Mouse (Mus musculus): ENCODE measurements around the gene Mars2. TPM values are rescaled to one million over a fixed set of nuclear protein-coding genes. Genes with fewer than 3 reads are reported as not detected.

The Mars2 gene
- total RNA-seq (2015; ENCODE audit: low replicate concordance) (2.1 and 2.3 TPM in 2 replicates), total RNA-seq (2017; ENCODE audit: low replicate concordance) (1.7 and 2.0 TPM in 2 replicates)

DNA sequence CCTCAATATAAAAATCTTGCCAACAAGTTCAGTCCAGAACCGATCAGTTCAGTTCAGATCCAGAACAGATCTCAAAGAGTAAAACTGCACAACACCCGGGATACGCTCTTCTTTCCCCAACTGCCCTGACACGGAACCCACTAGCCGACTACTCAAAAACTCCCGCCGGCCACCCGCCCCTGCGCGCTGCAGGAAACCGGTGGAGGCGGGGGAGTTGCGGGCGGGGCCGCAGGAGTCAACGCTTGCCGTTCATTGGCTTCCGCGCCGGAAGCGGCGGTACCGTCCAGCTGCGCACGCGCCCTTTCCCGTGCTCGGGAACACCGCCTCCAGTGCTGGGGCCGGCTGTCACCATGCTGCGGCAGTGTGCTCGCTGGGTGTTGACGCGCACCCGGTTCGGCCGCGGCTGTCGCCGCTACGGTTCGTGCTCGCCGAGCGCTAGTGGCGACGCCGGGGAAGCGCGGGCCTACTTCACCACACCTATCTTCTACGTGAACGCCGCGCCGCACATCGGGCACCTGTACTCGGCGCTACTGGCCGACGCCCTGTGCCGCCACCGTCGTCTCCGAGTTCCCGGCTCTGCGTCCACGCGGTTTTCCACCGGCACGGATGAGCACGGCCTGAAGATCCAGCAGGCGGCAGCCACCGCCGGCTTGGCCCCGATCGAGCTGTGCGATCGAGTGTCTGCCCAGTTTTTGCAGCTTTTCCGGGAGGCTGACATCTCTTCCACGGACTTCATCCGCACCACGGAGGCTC, at the start of gene Mars2:
TSS of gene Mars2 (plus strand) at position 288 of the 753 bp plus-strand sequence.
- peak; percentile 94 for ATAC-seq (replicated peaks; ENCODE audit: low FRiP score, poor library complexity, severe bottlenecking)

- ATAC-seq (replicated peaks; ENCODE audit: low FRiP score, poor library complexity, severe bottlenecking) = no peak
Measured at GRCm38 (mm10) chr1:55192015-55192414, 45.0 kb upstream of the Mars2 start.

DNA sequence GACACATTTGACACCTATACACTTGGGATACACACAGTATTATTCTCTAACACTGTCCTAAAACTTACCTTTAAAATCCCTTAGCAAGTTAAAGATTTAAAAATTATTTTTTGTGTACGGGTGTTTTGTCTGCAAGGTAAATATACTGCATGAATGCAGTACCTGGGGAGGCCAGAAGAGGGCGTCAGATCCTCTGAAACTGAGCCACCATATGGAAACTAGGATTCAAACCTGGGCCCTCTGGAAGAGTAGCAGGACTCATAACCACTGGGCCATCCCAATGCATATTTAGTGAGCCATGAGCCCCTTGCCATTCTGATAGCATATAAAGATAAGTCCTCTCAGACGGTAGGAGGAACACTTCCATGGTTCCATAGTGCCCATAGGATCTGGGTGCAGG, 44.2 kb upstream of the Mars2 start:
- ATAC-seq (replicated peaks; ENCODE audit: low FRiP score, poor library complexity, severe bottlenecking) = 0 out of 2 replicates have a peak, but pooled peaks have one; percentile 20

DNA sequence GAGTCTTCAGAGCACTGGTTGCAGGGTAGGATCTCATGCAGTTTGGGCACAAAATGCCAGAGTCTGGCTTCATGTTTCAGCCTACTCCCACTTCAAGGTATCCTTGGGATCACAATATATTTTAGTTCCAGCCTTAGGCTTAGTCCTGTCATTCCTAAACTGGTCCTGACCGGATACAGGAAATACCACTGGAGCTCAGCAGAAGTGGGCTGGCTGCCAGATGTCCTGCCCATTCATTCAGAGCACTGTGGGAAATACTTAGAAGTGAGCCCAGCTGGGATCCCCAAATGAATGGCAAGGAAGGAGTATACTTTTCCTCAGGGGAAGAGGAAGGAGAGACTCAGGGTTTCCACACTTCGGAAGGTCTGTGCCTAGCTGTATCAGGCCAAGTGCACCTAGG, 43.7 kb upstream of the Mars2 start:
- 0 out of 2 replicates have a peak, but pooled peaks have one; percentile 7 for ATAC-seq (replicated peaks; ENCODE audit: low FRiP score, poor library complexity, severe bottlenecking)

DNA sequence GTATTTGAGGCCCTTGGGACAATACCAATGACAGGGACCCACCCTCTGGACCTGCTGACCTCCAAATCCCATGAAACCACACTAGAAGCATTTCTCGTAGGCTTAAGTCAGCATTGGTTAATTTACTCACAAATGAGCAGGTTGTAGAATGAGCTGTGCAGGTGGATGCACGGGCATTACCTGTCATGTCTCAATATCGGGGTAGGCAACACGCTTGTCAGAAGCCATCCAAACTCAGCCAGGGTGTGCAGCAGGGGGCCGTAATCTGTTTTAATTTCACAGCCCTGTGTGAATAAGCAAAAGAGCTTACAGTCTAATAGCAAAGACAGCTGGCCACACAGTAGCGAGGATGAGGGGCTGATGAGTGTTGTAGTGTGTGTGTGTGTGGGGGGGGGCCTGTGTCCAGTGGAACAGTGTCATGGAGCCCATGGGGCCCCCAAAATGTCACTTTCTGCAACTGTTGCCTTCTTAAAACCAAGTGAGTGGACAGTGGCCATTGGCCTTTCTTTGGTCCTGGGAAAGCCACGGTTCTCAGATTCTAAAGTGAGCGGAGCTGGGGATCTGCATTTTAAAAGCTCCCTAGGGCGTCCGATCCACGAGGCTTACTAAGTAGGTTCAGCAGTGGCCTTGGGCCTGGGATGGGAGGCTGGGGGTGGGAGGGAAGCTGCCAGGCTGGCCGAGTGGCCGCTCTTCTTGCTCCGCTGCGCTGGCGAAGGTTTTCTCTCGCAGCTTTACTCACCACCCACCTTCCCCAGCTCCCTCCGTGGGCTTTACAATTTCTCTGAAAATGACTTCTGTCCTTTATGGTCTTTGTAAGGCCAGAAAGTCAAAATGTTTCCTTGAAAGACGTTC, 42.7 kb upstream of the Mars2 start:
- ATAC-seq (replicated peaks; ENCODE audit: low FRiP score, poor library complexity, severe bottlenecking) = no peak

DNA sequence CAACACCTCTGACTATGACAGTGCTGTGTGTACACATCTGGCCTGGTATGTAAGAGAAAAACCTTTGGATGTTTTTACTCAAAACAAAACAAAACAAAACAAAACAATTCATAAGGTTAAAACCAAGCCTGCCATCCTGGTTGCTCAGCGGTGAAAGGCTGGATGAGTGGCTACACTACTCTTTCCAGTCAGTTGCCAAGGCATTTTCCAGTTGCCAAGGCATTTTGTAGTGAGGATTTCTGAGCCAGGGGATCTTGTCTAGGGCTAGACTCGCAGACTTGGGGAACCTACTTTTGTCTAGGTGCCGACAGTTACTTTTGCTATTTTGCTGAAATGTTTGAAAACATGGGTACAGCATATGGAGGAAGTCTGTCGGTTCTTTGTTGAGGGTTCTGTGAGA, 42.0 kb upstream of the Mars2 start:
- no peak for ATAC-seq (replicated peaks; ENCODE audit: low FRiP score, poor library complexity, severe bottlenecking)

GRCm38 (mm10) chr1:55196327-55197003, 40.5 kb upstream of the Mars2 start:
- no peak for ATAC-seq (replicated peaks; ENCODE audit: low FRiP score, poor library complexity, severe bottlenecking)

DNA sequence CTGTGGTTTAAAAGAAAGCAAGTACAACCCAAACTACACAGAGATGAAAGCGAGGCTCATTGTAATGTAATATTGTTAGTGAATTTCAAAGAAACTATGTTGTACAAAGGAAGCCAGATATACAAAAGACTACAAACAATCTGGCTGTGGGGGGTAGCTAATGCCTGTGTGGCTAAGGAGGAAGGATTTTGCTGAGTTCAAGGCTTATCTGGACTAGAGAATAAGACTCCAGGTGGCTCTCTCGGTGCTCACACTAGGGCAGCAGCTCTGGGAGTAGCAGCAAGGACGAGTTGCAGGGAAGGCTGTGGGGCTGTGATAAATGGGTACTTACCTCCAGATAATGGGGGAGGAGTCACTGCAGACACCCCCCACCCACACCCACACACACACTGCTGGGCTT, 38.3 kb upstream of the Mars2 start:
- 0 out of 2 replicates have a peak, but pooled peaks have one; percentile 28 for ATAC-seq (replicated peaks; ENCODE audit: low FRiP score, poor library complexity, severe bottlenecking)

DNA sequence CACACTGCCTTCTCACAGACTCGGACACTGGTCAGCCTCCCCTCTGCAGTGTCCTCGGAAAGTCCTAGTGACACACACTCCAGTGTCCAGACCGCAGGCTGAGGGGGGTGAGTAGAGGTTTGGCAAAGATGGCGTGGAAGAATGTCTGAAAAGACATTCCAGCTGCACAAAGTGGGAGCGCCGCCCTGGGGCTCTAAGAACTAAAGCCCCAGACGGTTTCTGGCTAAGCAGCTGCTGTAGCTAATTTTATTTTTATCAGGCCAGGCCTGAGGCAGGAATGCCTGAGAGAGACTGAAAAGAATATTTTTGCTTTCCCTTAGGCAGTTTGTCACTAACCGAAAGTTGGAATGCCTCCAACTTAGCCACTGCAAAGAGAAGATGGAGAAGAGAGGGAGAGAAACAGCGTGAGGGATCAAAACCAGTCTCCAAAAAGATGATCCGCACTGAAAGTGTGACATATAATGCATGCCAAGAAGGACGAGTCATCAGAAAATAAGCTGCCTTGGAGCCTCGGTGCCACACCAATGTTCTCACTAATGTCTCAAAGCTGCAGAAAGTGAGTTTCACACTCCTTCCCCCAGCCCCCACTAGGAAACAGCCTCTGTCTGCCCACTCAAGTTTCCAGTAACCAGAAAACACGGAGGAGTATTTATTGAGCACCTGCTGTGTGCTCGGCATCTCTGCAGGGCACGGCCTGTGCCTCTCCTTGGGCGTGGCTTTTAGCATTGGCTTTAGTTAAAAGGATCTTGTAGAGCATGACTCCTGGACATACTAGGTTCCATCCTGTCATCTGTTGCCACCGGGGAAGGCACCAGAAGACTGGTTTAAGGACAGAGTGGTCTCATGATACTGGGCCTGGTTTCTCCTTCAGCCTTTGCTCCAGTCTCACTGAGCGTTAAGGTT, 34.9 kb upstream of the Mars2 start:
- ATAC-seq (replicated peaks; ENCODE audit: low FRiP score, poor library complexity, severe bottlenecking) = peak; percentile 49

- ATAC-seq (replicated peaks; ENCODE audit: low FRiP score, poor library complexity, severe bottlenecking) = no peak
Measured at GRCm38 (mm10) chr1:55205808-55206327, 31.1 kb upstream of the Mars2 start.

DNA sequence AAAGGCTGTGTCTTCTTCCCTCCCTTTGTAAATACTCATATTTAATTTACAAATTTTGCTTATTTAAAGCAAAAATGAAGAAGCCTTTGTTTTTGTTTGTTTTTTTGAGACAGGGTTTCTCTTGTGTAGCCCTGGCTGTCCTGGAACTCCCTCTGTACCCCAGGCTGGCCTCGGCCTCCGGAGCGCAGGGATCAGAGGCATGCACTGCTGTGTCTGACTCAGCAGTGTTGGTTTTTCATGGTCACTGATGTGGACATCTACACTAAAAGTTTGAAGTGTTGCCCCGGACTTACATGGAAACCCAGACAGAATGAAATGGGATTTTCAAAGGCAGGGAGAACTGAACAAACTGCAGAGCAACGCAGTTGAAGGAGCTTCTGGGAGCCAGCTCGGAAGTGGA, 29.4 kb upstream of the Mars2 start:
- no peak for ATAC-seq (replicated peaks; ENCODE audit: low FRiP score, poor library complexity, severe bottlenecking)

DNA sequence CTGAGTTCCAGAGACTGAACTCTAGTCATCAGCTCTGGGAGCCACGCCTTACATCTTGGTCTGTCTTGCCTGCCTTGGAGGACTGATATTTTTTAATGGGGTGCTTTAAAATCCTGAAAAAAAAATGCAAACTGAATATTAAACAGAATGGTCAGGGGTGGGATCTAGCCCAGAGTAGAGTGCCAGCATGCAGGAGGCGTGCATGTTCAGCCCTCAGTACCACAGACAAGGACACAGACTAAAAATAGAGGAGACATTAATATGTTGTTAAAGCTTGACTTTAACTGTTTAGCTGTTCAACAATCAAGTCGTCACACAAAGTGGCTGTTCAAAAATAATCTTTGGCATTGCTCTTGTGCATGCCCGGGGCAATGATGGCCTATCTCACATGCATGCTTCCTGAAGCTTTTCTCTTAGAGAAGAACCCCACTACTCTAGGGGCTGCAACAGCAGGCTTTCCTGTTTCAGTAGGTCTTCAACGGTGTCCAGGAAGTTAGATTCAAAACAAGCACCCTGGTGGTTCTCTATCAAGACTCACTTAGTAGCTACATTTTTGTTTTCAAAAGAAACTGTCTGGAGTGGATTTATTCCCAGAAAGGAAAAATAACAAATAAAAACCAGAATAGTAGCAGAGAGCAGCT, 28.4 kb upstream of the Mars2 start:
- no peak for ATAC-seq (replicated peaks; ENCODE audit: low FRiP score, poor library complexity, severe bottlenecking)

DNA sequence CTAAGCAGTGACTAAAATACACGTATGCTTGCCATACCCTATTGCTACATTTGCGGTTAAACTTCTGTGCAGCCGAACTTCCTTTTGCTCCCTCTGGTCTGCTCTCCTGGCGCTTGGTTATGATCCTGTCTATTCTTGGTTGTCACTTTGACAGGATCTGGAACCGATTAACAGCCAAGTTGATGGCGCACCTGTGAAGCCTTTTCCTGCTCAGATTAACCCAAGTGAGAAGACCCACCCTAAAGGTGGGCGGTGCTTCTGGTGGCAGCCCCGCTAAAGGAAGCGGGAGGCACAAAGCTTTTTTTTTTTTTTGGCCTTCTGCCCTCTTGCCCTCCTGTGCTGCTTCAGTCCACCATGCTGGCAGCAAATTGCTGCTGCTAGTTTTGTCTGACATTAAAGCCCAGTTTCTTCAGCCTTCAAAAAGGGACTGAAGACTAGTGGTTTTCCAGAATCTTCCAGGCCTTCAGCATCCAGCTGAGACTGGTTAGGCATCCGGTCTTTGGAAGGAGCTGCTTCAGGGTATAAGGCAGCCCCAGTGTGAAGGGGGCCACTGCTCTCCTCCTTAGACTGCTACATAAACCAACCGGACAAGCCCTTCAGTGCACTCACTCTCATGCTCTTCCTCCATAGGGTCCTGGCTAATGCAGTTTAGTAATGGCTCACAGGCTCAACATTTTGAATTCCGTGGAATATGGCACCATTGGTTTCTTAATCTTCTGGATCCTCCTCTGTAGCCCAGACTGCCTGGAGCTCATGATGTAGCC, 26.6 kb upstream of the Mars2 start:
- ATAC-seq (replicated peaks; ENCODE audit: low FRiP score, poor library complexity, severe bottlenecking) = no peak

DNA sequence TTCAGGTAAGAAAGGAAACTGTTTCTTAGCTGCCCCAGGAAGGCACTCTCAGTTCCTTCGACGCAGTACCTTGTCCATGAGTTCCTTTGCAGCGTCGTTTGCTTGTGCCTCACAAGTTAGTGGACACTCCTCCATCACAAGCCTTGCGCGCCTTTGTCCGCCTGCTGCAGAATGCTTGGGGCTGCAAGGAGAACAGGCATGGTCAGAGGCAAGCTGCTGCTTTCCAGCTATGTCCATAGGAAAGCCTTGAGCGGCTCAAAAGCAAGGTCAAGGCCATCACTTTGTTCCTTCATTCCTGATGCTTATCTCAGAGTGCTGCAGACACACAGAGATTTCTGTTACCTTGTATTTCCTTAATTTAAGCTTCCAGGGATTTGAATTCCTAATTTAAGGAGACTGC, 25.9 kb upstream of the Mars2 start:
- ATAC-seq (replicated peaks; ENCODE audit: low FRiP score, poor library complexity, severe bottlenecking) = no peak

DNA sequence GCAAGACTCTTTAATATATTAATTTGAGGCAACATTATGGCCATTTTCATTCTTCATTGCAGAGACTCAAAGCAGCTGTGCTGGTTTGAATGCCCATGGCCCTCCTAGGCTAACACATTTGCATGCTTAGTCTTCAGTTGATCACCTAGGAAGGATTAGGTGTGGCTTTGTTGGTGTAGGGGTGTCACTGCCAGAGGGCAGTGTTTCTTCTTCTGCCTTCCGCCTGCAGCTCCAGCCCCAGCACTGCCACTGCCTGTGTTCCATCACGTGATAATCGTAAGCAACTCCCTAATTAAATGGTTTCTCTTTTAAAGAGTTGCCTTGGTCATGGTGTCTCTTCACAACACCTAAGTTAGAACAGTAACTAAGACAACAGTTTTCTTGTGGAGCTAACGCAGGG, 24.2 kb upstream of the Mars2 start:
- ATAC-seq (replicated peaks; ENCODE audit: low FRiP score, poor library complexity, severe bottlenecking) = no peak

GRCm38 (mm10) chr1:55213475-55213874, 23.5 kb upstream of the Mars2 start:
- ATAC-seq (replicated peaks; ENCODE audit: low FRiP score, poor library complexity, severe bottlenecking) = no peak

- ATAC-seq (replicated peaks; ENCODE audit: low FRiP score, poor library complexity, severe bottlenecking) = no peak
Measured at GRCm38 (mm10) chr1:55213936-55214335, 23.0 kb upstream of the Mars2 start.
